Mouse (Mus musculus) right cerebral cortex, postnatal 25 days (tissue): Measurements from ENCODE around the gene Clnk.

Experiments used
- DNase-seq: peaks from one replicate; pipeline ENCODE4 v3.0.0; 2022

The Clnk gene

DNA sequence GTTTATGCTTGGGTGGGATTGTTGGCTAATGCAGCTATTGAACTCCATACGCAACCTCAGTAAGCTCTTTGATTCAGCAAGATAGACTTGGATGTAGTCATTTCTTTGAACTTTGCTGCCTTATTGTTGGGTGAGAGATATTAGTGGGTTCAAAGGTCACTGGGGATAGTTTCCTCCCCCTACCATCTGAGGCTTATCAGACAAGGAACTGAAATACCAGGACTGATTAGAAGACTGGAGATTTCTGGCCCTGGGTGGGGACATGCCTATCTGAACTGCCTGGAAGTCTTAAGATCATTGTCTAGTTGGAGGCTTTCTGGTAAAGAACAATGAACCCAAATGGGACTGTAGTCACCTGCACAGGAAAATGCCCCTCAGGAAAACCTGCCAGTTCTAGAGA lies 26.4 kb downstream of the Clnk start:
- no peak for DNase-seq

DNA sequence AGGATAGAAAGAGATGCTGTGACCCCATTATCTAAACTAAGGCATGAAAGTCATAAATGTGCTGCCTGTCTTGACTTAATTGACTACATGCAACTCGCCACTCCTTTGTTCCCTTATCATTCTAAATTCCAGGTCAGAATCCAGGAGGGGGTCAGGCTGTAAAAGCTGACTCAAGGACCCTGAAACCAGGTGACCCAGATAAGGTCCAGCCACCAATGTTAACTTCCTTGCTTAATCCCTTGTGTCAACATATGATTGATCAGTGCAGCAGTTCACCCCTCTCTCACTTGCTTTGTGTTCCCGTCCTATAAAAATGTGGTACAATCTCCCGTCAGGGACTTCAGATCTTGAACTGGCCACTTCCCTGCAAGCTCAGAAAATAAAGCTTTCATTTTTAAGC lies 31.1 kb downstream of the Clnk start:
- no peak for DNase-seq

DNA sequence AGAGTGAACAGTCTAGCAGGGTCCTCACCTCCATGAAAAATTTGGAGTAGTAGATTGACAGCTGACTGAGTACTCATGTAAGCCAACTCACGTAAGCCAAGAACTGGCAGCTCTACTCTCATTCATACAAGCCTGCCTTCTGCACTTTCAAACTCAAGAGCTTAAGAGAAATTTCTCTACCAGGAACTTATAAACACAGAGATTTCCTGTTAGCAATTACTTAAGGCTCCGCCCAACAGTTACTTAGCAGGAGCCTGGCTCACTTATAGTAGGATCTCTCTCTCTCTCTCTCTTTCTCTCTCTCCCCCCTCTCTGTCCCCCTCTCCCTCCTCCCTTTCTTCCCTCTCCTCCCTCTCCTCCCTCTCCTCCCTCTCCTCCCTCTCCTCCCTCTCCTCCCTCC lies 32.3 kb downstream of the Clnk start:
- DNase-seq, result no peak

DNA sequence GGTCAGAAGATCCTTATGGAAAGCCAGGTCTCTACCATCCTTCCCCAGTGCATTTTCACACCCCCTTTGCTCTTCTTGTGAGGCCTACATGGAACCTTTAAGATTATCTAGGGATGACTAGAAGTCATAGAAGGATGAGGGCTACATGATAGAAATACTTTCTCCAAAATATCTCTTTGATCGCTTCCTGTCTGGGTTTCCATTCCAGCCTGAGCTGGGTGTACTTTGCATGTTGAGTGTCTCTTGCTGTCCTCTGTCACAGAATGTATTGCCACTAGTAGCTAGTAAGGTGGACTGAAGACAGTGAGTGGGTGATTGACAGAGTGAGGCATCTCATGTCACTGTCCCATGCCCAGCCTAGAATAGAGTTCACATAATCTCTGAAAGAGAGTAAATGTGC lies 36.6 kb downstream of the Clnk start:
- no peak for DNase-seq

DNA sequence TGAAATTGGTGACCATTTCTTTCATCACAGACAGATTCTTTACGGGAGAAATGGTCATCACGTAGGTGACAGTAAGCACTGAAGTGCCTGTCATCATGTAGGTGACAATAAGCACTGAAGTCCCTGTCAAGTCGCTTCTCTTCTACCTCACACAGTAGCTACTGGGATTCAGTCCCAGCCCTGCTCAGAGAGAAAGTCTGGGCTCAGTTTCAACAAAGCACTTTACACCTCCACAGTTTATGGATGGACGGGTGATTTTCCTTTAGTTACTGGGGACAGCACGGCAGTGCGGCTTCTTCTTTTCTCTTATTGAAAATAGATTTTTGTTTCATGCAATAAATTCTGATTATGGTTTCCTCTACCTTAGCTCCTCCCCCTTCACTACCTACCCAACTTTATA lies 49.3 kb downstream of the Clnk start:
- DNase-seq, result no peak

DNA sequence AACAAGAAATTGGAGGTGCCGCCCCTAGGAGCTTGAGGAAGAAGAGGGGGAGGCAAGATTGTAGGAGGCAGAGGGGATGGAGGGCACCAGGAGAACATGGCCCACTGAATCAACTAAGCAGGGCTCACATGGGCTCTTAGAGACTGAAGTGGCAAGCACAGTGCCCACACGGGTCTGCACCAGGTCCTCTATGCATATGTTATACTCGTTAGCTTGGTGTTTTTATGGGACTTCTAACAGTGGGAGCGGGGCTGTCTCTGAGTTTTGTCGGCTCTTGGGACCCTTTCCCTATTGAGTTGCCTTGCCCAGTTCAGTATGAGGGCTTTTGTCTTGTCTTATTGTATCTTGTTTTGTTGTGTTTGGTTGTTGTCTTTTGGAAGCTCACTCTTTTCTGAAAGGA lies 50.0 kb downstream of the Clnk start:
- no peak for DNase-seq

DNA sequence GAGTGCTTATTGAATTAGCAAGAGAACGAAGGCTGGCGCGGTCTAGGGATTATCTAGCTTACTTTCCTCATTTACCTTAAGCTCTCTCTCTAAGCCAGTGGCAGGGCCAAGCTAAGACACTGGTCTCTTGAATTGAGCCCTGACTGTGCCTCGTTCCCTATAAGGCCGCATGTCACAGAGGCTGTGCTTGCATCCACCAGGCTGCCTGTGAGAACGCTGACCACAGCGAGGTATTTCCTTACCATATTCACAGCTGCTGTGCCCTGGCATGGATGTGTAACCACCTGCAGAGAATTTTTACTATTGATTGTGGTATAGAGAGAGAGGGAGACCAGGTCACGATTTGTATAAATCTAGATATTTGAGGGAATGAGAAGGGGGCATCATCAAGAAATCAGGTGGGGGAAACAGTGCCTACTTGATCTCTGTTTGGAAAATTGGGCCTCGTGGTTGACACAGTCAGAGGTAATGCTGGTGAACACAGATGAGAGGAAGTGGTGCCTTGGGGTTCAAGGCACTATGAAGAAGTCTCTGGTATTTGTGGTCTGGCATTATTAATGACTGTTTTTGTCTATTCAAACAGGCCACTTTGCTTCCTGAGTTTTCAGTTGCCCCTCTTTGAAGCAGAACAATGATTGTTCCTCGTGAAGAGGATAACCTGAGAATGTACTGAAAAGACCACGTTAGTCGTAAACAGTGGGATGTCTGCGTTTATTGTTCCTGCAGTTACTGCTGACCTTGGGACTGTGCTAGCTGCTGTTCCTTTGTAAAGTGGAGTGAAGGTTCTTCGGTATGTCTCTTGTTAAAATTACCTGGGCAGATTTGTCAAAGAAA lies 52.3 kb downstream of the Clnk start:
- DNase-seq, result no peak

DNA sequence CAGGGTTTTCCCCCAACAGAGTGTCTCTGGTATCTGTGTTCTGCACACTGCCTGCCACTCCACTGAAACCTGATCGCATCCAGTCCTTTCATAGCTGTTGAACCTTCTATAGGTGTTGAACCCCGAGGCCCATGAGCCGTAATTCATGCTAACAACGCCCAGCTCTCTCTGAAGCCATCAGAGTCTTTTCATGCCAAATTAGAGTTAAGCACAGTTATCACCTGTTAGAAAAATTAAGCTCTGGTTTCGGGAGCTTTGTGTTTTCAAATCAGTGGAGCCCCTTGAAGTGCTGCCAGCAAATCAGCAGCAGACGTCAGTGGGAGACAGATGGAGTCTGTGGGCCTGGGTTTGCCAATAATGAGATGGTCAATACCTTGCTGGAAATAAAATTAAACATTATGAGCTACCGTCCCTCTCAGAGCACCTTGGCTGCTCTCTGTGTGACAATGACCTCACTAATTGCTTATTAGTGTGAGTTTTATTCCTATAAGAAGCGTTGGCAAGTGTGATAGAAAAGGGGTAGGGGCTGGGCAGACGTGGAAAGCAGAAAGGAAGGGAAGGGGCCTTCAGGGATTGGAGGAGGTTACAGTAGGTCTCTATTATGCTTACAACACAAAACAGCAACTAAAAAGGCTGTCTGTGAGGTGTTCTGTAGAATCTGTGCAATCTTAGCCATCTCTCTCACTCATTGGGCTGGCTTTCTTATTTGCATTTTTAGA lies 63.1 kb downstream of the Clnk start:
- no peak for DNase-seq

DNA sequence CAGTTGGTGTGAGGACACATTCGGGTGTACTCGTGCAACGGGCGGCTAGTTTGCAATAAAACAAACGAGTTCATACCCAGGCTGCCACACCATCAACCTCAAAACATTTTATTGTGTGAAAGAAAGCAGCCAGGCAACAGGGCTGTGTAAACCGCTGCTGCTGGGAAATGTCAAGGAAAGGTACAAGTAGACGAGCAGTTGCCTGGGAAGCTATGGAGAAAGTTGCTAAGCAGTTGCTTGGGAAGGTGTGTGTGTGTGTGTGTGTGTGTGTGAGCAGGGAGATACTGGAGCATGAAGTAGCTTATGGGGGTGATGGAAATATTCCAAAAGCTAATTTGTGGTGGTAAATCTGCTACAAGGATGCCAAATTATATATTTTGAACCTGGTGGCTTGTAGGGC lies 63.7 kb downstream of the Clnk start:
- DNase-seq, result no peak

DNA sequence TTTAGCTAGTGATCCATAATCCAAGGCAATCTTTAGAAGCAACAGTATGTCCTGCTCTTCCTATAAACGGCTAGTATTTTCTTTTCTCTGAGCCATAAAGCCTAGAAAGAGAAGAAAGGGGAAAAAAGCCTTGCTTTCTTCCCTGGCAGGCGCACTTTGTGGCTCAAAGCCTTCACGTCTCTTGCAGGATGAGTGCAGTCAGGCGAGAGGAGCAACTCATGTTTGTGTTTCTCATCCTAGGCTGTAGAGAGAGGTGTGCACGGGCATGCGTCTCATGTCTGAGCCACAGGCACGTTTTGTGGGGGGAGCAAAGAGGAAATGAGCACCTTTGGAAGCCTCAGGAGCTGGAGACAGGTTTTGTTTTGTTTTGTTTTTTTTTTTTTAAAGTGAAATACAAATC lies 64.2 kb downstream of the Clnk start:
- DNase-seq, result no peak

DNA sequence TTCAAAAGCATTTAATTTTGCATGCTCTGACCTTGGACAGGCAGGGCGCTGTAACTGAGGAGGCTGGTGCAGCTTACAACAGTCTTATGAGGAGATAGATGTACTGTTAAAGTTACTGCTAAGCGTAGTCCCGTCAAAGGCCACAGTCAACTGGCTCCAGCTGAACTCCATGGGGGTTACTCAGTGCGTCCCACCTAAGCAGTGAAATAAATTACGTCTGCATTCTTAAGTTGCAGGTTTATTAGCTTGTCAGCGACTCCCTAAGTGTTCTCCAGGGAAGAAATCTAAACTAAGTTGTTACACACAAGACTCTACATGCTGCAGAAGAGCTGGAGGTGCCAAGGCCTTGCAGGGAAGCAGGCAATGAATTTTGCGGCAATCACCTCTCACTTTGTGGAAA lies 77.7 kb downstream of the Clnk start:
- DNase-seq, result no peak

DNA sequence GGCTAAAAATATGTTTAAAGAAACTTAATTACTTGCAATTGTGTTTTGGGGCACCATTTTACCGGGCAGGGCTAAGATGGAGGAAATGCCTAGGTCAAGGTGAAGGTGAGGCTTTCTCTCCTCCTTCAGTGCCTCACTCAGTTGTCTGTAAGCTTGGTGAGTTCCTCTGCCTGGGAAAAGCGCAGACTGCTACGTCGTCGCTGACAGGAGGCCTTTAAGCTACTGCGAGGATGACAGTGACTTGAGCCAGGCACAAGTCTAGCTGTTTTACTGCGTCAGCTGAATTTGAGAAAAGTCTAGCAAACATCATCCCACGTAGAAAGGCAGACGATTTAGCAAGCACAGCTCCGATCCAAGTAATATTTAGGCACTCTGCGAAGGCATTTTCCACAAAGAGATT lies 81.5 kb downstream of the Clnk start:
- DNase-seq, result no peak

DNA sequence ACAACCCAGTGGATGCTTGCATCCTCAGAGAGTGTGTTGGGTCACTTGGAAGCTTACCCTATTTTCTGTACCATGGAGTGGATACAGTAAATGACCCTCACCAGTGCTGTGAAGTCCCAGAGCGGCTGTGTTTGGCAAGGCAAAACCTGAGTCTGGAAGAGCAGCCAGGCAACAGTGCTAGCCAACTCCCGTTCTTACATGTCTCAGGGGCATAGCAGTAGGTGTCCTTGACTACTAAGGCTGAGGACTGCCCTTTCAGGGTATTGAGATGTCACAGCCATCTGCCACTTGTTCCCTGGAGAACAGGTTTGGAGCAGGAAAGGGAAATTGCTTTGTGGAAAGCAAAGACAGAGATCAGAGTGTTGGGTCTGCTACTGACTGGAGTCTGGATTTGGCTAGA lies 85.5 kb downstream of the Clnk start:
- DNase-seq, result no peak

DNA sequence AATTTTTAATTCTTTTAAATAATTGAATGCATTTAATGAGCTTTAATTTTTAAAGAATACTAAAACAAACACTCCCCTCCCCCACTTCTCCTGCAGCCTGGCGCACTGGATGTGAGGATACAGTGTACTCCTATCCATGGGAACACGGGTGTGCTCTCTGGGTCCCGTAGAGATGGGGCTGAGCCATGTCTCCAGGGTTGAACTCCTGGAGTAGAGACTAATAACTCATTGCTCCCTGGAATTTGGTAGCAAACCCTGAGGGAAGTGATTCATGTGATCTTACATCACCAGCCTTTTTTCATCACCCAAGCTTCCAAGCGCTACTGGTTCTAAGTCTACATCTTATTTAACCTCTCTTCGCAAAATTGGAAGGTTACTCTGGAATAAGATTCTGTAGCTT lies 87.8 kb downstream of the Clnk start:
- DNase-seq, result no peak

DNA sequence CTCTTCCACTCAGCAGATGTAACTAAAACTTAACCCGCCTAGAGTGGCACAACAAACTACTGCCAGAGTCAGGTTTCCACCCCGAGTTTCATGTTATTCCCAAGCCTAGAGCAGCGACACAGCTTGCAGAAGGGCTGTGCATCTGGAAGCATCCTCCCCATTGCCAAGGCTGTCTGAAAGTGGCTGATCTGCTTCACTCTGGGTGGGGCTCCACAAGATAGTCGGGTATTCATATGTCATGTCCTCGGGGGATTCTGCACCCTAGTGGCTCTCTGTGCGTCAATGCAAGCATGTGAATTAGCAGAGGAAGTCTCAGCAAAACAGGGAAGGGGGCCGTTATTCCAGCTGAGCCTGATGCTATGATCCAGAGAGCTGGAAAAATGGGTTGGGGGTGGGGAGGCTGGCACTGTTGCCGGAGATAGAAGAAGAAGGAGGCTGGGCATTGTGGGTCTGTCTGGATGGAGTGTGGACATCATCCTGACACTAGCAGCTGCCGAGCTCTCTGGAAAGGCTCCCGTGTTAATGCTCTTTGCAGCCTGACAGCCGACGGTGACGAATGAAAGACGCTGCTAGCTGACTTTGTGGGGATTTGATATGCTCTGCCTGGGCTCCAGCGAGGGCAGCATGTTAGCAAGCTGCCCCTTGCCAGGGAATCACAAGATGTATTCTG lies 88.6 kb downstream of the Clnk start:
- DNase-seq, result no peak

DNA sequence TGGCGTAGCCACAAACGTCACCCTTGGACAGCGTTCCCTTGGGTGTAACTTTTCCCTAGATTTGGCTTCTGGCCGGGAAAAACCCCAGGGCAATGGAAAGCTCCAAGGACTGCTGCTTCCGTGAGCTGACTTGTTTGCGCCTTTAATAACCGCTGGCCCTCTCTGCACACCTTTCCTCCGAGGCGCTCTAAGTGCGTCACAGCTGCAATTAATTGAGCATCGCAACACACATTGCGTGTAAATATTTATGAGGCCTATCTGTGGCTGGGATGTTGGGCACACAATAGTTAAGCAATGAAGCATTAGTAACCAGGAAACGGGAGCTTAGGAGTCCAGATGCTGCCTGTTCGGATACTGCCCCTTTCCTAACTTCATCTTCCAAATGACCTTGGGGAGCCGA lies 90.5 kb downstream of the Clnk start:
- DNase-seq, result no peak

DNA sequence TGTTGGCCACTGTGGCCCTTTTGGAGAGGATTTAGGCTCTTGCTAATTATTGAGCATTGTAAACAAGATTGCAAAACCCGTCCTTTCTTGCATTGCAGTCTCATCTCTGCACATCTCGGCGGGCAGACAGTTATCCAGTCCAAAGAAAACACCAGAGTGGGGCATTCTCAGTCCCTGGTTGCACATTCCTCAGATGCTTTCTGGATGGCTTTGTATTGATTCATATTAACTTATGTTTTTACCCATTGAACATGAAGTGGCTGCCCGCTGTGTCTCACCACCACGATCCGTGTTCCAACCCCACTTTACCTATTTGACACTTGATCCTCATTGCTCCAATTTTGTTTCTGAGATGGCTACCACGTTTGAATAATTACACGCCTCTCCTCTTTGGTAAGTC lies 90.9 kb downstream of the Clnk start:
- no peak for DNase-seq

DNA sequence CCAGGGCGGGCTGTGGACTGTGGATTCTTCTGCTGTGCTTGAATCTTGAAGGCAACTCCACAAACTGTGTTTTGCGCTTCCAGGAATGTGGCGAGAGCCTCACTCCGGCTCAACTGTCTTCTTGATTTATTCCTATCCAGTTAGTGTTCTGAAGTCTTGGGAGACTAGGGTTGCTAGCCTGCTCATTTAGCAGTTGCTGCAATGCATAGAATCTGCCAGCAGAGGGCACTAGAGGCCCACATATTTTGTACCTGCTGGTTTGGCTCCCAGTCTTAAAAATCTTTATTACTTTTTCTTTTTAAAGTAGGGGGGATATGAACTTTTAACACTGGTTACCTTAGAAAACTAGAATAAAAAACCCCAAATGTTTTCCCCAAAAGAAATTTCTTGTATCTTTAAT lies 94.8 kb downstream of the Clnk start:
- peak; percentile 77 for DNase-seq

DNA sequence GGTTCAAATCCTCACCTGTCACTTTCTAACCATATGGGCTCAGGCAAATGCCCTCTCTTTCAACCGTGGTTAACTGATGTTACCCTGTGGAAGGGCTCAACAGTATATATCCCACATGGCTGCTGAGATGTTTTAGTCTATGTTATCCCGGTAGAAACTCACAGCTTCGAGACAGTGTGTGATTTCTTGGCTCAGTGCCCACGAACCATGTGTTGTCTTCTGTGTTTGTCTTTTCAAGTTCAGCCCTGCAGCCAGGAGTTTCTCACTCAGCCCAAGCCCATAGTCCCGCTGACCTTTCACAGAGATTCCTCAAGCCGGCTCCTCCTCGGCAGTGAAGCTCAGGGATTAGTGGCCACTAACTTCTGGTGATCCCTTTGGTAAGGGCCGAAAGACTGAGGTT lies 96.0 kb downstream of the Clnk start:
- DNase-seq, result no peak

DNA sequence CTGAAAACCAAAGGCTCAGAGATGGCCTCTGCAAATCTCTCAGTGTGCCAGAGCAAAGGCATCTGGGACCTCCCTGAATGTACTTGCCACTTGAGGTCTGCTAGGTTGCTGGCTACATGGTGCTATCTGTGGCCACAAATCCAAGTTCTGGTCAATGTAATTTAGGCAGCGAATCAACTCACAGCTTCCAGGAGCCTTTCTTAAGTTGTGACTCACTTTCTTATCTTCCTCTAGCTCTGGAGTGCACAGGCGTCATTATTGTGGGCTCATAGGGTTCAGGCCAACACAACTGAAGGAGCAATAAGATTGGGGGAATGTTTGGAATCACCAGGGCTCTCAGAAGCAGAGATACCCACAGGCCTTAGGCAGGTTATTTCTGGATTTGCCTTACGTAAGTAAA lies 96.6 kb downstream of the Clnk start:
- DNase-seq, result no peak

DNA sequence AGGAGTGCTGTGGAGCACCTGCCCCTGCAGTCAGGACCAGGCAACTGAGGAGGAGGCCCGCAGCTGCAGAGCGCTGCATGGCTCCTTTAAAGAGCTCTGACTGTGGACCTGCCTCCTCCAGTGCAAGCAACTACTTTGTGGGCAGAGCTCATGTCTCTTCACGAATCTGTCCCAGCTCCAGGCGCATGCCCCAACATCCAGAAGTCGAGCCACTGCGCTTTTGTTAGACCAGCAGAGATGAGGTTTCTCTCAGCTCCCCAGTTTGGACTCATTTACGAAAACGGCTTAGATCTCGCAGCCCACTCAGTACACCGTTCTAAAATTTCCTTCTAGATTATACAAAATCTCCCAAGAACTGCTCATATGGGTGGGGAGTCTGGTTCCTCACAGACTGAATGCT lies 101.1 kb downstream of the Clnk start:
- peak; percentile 33 for DNase-seq

DNA sequence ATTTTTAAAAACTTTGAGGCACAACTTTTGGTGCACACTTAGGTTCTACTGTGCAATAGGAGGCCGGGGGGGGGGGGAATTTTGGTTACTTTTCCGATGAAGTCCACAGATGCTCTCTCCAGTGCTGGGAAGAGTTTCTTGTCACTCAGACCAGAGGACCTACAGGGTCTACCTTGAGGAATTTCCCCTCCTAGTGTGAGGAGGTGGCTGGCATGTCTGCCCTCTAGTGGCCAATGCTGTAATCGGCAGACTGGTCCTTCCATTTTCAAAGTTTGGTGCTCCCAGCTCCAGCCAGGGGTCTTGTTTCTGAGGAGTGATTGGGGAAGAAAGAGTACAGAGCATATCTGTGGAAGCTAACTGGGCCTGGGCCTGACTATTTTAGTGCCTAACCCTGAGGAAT lies 121.7 kb downstream of the Clnk start:
- DNase-seq, result peak; percentile 10

DNA sequence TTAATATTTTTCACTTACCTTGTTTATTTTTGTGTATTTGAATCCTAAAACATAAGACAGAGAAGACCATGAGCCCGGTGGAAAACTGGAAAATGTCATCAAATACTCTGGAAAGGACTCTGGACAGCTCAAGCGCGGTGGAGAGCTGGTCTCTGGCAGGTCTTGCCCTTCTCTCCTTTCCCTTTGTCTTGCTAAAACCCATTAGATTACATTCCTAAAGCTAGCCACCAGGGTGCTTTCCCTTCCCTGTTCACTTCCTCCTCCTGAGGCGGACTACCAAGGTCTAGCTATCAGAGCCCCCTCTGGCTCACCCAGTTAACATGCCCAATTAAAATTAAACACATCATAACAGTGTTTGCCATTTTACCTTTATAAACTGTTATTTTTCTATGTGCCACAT lies 123.9 kb downstream of the Clnk start:
- no peak for DNase-seq

DNA sequence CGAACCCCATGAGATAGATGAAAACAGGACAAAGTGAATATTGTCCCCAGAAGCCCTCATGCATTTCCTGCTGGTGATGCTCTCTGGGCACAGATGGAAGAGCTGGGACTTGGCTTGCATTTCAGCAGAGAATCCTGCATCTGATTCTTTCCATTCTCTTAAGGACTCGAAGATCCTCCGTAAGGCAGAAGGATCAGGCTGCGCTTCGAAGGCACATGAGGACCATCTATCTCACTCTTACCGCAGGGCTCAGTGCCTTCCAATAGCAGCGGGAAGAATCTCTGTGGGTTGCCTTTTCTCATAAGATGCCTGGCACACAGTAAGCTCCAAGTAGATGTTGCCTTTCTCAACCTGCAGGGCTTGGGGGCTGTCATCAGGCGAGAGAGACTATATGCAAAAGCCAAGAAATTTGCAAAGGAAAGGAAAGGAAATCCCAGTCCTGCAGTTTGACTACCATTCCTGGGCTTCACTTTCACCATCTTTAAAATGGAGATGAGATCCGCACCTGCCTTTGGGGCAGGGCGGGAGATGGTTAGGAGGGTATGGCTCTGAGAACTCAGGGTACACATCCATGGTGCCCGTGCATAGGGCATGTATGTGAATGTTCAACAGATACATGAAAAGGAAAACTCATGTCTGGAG lies 167.6 kb downstream of the Clnk start:
- peak; percentile 8 for DNase-seq
